Mouse (Mus musculus): Measurements from ENCODE around the gene Ecpas. TPM values are rescaled to one million over a fixed set of nuclear protein-coding genes. Genes with fewer than 3 reads are reported as not detected.

Ecpas gene
- polyA plus RNA-seq, 1 experiment from 2014 or later = 12.7 TPM

GRCm38 (mm10) chr4:58935846-58936245, 23.3 kb upstream of the Ecpas start:
- H3K9me3 ChIP-seq (replicated peaks; ENCODE audit: control insufficient read depth, low read length) = no peaks in the 10 kb centered on the region
- H3K4me3 ChIP-seq (ENCODE audit: low read depth, low read length) = no peak overlapping the region
- no peaks in the 10 kb centered on the region for H3K27me3 ChIP-seq (ENCODE audit: control insufficient read depth, insufficient read depth, low read depth, low read length)
- no peaks in the 10 kb centered on the region for H3K36me3 ChIP-seq (ENCODE audit: control insufficient read depth, insufficient read depth)
- no peak overlapping the region for H3K4me2 ChIP-seq (ENCODE audit: low read depth, low read length)
- no peak for ATAC-seq (ENCODE audit: low read depth)
- H3K27ac ChIP-seq (ENCODE audit: low read length) = no peak overlapping the region
- 0 out of 2 replicates have a peak, but pooled peaks cover 2% of the 10 kb centered on the region for H3K4me1 ChIP-seq (ENCODE audit: control insufficient read depth, low read depth, low read length)
- H3K9ac ChIP-seq (ENCODE audit: low read depth, low read length) = no peak overlapping the region
- WGBS (ENCODE audit: insufficient replicate concordance) = 67% methylated on average over 3 of the region's 3 CpGs

GRCm38 (mm10) chr4:58934746-58935476, 22.4 kb upstream of the Ecpas start:
- Histone ChIP-seq H3K27ac (ENCODE audit: low read length) (no peak overlapping the region), H3K9me3 (replicated peaks; ENCODE audit: control insufficient read depth, low read length) (no peaks in the 10 kb centered on the region), H3K4me1 (ENCODE audit: control insufficient read depth, low read depth, low read length) (0 out of 2 replicates have a peak, but pooled peaks cover 2% of the 10 kb centered on the region), H3K27me3 (ENCODE audit: control insufficient read depth, insufficient read depth, low read depth, low read length) (no peaks in the 10 kb centered on the region), H3K4me3 (ENCODE audit: low read depth, low read length) (no peak overlapping the region), H3K9ac (ENCODE audit: low read depth, low read length) (no peak overlapping the region), H3K36me3 (ENCODE audit: control insufficient read depth, insufficient read depth) (no peaks in the 10 kb centered on the region), H3K4me2 (ENCODE audit: low read depth, low read length) (no peak overlapping the region; the same call in 1 of the 2 replicates)
- 28% methylated on average over 15 of the region's 15 CpGs for WGBS (ENCODE audit: insufficient replicate concordance)
- peak; percentile 89 for ATAC-seq (ENCODE audit: low read depth)

GRCm38 (mm10) chr4:58934308-58934707, 21.8 kb upstream of the Ecpas start:
- H3K27ac ChIP-seq (ENCODE audit: low read length) = no peak overlapping the region
- no peaks in the 10 kb centered on the region for H3K36me3 ChIP-seq (ENCODE audit: control insufficient read depth, insufficient read depth)
- no peak overlapping the region for H3K9ac ChIP-seq (ENCODE audit: low read depth, low read length)
- ATAC-seq (ENCODE audit: low read depth) = no peak
- H3K9me3 ChIP-seq (replicated peaks; ENCODE audit: control insufficient read depth, low read length) = no peaks in the 10 kb centered on the region
- H3K27me3 ChIP-seq (ENCODE audit: control insufficient read depth, insufficient read depth, low read depth, low read length) = no peaks in the 10 kb centered on the region
- no peak overlapping the region for H3K4me2 ChIP-seq (ENCODE audit: low read depth, low read length)
- 0 out of 2 replicates have a peak, but pooled peaks cover 2% of the 10 kb centered on the region for H3K4me1 ChIP-seq (ENCODE audit: control insufficient read depth, low read depth, low read length)
- 47% methylated on average over 4 of the region's 4 CpGs for WGBS (ENCODE audit: insufficient replicate concordance)
- H3K4me3 ChIP-seq (ENCODE audit: low read depth, low read length) = no peak overlapping the region

- Histone ChIP-seq H3K27me3 (ENCODE audit: control insufficient read depth, insufficient read depth, low read depth, low read length) (no peaks in the 10 kb centered on the region), H3K27ac (ENCODE audit: low read length) (no peak overlapping the region), H3K4me1 (ENCODE audit: control insufficient read depth, low read depth, low read length) (0 out of 2 replicates have a peak, but pooled peaks cover 2% of the 10 kb centered on the region), H3K9ac (ENCODE audit: low read depth, low read length) (no peak overlapping the region), H3K4me2 (ENCODE audit: low read depth, low read length) (no peak overlapping the region), H3K36me3 (ENCODE audit: control insufficient read depth, insufficient read depth) (no peaks in the 10 kb centered on the region), H3K9me3 (replicated peaks; ENCODE audit: control insufficient read depth, low read length) (no peaks in the 10 kb centered on the region), H3K4me3 (ENCODE audit: low read depth, low read length) (no peak overlapping the region)
- ATAC-seq (ENCODE audit: low read depth) = no peak
- WGBS (ENCODE audit: insufficient replicate concordance) = 64% methylated on average over 6 of the region's 6 CpGs
Measured at GRCm38 (mm10) chr4:58932541-58932940, 20.0 kb upstream of the Ecpas start.

- Histone ChIP-seq H3K9me3 (replicated peaks; ENCODE audit: control insufficient read depth, low read length) (no peaks in the 10 kb centered on the region), H3K4me3 (ENCODE audit: low read depth, low read length) (no peak overlapping the region), H3K4me2 (ENCODE audit: low read depth, low read length) (no peak overlapping the region), H3K9ac (ENCODE audit: low read depth, low read length) (no peak overlapping the region), H3K27ac (ENCODE audit: low read length) (no peak overlapping the region), H3K27me3 (ENCODE audit: control insufficient read depth, insufficient read depth, low read depth, low read length) (0 out of 2 replicates have a peak, but pooled peaks cover 2% of the 10 kb centered on the region), H3K36me3 (ENCODE audit: control insufficient read depth, insufficient read depth) (no peaks in the 10 kb centered on the region), H3K4me1 (ENCODE audit: control insufficient read depth, low read depth, low read length) (no peaks in the 10 kb centered on the region)
- 54% methylated on average over 3 of the region's 3 CpGs for WGBS (ENCODE audit: insufficient replicate concordance)
- no peak for ATAC-seq (ENCODE audit: low read depth)
Measured at GRCm38 (mm10) chr4:58927661-58928060, 15.1 kb upstream of the Ecpas start.

GRCm38 (mm10) chr4:58926120-58926519, 13.6 kb upstream of the Ecpas start:
- Histone ChIP-seq H3K27ac (ENCODE audit: low read length) (no peak overlapping the region), H3K4me2 (ENCODE audit: low read depth, low read length) (no peak overlapping the region), H3K4me3 (ENCODE audit: low read depth, low read length) (no peak overlapping the region), H3K9me3 (replicated peaks; ENCODE audit: control insufficient read depth, low read length) (no peaks in the 10 kb centered on the region), H3K27me3 (ENCODE audit: control insufficient read depth, insufficient read depth, low read depth, low read length) (0 out of 2 replicates have a peak, but pooled peaks cover 2% of the 10 kb centered on the region), H3K9ac (ENCODE audit: low read depth, low read length) (no peak overlapping the region), H3K36me3 (ENCODE audit: control insufficient read depth, insufficient read depth) (no peaks in the 10 kb centered on the region), H3K4me1 (ENCODE audit: control insufficient read depth, low read depth, low read length) (no peaks in the 10 kb centered on the region)
- WGBS (ENCODE audit: insufficient replicate concordance) = 15% methylated on average over 2 of the region's 2 CpGs
- no peak for ATAC-seq (ENCODE audit: low read depth)

GRCm38 (mm10) chr4:58925664-58926063, 13.1 kb upstream of the Ecpas start:
- Histone ChIP-seq H3K4me1 (ENCODE audit: control insufficient read depth, low read depth, low read length) (no peaks in the 10 kb centered on the region), H3K27me3 (ENCODE audit: control insufficient read depth, insufficient read depth, low read depth, low read length) (0 out of 2 replicates have a peak, but pooled peaks cover 2% of the 10 kb centered on the region), H3K27ac (ENCODE audit: low read length) (no peak overlapping the region), H3K36me3 (ENCODE audit: control insufficient read depth, insufficient read depth) (no peaks in the 10 kb centered on the region), H3K9ac (ENCODE audit: low read depth, low read length) (no peak overlapping the region), H3K4me2 (ENCODE audit: low read depth, low read length) (no peak overlapping the region), H3K4me3 (ENCODE audit: low read depth, low read length) (no peak overlapping the region), H3K9me3 (replicated peaks; ENCODE audit: control insufficient read depth, low read length) (no peaks in the 10 kb centered on the region)
- no peak for ATAC-seq (ENCODE audit: low read depth)
- WGBS (ENCODE audit: insufficient replicate concordance) = 21% methylated on average over 5 of the region's 5 CpGs

GRCm38 (mm10) chr4:58923933-58924332, 11.4 kb upstream of the Ecpas start:
- Histone ChIP-seq H3K9ac (ENCODE audit: low read depth, low read length) (no peak overlapping the region), H3K36me3 (ENCODE audit: control insufficient read depth, insufficient read depth) (no peaks in the 10 kb centered on the region), H3K9me3 (replicated peaks; ENCODE audit: control insufficient read depth, low read length) (no peaks in the 10 kb centered on the region), H3K4me3 (ENCODE audit: low read depth, low read length) (no peak overlapping the region), H3K4me2 (ENCODE audit: low read depth, low read length) (no peak overlapping the region), H3K4me1 (ENCODE audit: control insufficient read depth, low read depth, low read length) (no peaks in the 10 kb centered on the region), H3K27ac (ENCODE audit: low read length) (no peak overlapping the region), H3K27me3 (ENCODE audit: control insufficient read depth, insufficient read depth, low read depth, low read length) (0 out of 2 replicates have a peak, but pooled peaks cover 2% of the 10 kb centered on the region)
- ATAC-seq (ENCODE audit: low read depth) = no peak
- 46% methylated on average over 2 of the region's 2 CpGs for WGBS (ENCODE audit: insufficient replicate concordance)

GRCm38 (mm10) chr4:58915081-58915826, 2.7 kb upstream of the Ecpas start:
- H3K36me3 ChIP-seq (ENCODE audit: control insufficient read depth, insufficient read depth) = no peaks in the 10 kb centered on the region
- ATAC-seq (ENCODE audit: low read depth) = no peak
- no peaks in the 10 kb centered on the region for H3K9me3 ChIP-seq (replicated peaks; ENCODE audit: control insufficient read depth, low read length)
- no peak overlapping the region for H3K27ac ChIP-seq (ENCODE audit: low read length)
- H3K4me2 ChIP-seq (ENCODE audit: low read depth, low read length) = no peak overlapping the region
- no peaks in the 10 kb centered on the region for H3K27me3 ChIP-seq (ENCODE audit: control insufficient read depth, insufficient read depth, low read depth, low read length)
- H3K9ac ChIP-seq (ENCODE audit: low read depth, low read length) = no peak overlapping the region
- 53% methylated on average over 8 of the region's 8 CpGs for WGBS (ENCODE audit: insufficient replicate concordance)
- no peak overlapping the region for H3K4me3 ChIP-seq (ENCODE audit: low read depth, low read length)
- peaks cover 18% of the 10 kb centered on the region for H3K4me1 ChIP-seq (ENCODE audit: control insufficient read depth, low read depth, low read length)

Measured in liver, embryonic 16.5 days (tissue).